Mouse (Mus musculus) R1 (cell line): Measurements from ENCODE around the gene Nrp1.

Source experiments
- DNase-seq: peaks from one replicate; pipeline ENCODE4 v3.0.0-alpha.2; 2018; ENCODE audit warnings: low read depth, low spot score

Gene Nrp1

DNA sequence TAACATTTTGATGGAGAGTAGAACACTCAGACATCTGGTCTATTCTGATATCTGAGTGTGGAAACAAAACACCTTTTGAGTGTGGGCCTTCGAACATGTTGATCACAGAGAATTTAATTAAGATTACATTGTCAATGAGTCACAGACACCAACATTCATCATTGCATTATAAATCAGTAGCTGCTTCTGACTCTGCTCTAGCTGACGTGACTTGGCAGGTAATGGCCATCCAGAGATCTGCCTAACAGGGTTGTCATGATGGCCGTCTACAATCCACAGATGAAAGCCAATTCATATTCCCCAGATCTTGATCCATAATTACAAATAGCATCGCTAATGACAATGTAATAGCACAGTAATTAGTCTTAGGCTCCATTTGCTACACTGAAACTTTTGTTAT lies 140.4 kb downstream of the Nrp1 start:
- no peak for DNase-seq

DNA sequence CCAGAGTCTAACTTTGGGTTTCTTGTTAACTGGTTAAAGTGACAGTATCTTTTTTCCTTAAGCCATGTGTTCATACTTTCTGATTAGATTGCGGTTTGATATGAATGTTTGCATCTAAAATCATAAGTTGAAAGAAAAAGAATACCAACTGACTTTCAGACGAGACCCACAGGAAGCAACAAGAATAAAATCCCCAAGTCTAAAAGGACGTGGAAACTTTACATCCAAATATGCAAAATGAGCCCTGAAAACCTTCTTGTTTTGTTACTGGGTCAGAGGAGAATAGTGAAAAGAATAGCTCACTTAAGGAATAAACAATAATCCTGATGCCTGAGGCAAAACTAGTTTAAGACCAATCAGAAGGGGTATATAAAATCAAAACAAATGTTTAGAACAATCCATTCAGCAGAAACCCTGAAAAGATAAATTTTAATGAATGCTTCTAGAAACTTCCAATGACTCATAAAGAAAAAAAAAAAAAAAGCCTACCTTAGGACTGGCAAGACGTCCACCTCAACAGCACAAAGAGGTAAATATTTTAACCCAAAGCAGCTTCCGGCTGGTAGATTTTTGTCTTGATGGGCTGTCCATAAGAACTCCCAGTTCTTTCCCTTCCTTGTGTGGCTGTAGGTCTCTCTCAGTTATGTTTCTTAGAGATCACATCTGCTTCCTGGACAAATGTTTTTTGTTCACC lies 145.9 kb downstream of the Nrp1 start:
- DNase-seq, result no peak

DNA sequence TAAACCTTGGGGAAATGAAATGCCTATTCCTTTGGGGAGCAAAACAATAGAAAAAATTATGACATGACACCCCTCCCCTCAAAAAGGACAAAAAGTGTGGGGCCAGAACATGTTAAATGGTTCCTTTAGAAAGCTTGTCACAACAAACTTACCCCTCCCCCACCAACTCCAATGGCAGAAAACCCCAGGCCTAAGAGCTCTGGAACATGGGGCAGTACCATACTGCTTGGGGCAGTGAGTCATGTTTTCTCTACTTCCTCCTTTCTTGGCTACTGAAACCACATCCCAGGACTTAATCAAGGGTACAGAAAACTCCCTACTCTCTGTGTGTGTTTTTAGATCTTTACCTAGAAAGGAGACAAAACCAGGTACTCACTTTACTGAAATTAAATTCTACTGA lies 147.5 kb downstream of the Nrp1 start:
- no peak for DNase-seq

DNA sequence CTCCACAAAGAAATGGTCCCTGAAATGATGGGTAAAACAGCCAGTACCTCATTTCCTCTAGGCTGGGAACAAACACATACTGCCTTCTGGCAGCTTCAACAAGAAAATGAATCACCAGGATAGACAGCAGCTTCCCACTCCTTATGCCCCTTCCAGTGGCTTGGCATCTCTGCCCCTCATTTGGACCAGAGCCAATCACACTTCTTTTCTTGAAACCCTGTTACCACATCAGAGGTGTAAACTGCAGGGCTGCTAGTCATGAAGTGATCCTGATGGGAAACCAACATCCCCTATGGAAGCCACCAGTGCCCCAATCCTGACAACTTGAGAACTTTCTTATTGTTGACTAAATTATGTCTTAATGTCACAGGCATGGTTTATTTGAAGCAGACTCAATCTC lies 150.3 kb downstream of the Nrp1 start:
- DNase-seq, result no peak

DNA sequence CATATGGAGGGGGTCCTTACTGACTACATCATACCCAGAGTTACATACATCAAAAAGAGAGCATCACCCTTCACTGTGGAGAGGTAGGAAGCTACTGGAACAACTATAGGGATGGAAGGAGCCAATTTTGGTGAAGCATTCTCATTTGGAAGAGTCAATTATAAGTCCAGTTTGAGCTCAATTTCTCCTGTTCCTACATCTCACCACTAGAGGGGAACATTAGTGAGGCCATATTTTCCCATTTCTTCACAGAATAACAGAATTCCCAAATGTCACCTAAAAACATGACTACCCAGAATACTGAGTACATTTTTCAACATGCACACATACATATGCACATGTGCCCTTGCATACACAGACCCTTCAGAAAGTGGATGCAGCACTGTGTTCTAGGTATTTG lies 152.6 kb downstream of the Nrp1 start:
- no peak for DNase-seq

DNA sequence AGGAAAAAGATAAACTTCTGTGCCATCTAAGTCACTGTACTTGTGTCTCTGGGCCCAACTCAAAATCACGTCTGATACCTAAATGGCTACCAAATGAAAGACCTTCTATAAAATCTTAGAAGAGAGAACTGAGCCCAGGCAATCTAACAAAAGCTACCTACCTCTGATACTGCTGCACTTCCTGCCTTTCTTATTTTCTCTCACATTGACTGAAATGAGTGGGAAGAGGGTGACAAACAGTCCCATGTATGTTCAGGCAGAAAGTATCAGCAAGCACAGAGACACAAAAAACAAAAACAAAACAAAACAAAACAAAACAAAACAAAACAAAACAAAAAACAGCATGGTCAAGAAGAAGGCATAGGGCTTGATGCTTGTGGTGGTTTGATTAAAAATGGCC lies 153.3 kb downstream of the Nrp1 start:
- DNase-seq, result no peak

DNA sequence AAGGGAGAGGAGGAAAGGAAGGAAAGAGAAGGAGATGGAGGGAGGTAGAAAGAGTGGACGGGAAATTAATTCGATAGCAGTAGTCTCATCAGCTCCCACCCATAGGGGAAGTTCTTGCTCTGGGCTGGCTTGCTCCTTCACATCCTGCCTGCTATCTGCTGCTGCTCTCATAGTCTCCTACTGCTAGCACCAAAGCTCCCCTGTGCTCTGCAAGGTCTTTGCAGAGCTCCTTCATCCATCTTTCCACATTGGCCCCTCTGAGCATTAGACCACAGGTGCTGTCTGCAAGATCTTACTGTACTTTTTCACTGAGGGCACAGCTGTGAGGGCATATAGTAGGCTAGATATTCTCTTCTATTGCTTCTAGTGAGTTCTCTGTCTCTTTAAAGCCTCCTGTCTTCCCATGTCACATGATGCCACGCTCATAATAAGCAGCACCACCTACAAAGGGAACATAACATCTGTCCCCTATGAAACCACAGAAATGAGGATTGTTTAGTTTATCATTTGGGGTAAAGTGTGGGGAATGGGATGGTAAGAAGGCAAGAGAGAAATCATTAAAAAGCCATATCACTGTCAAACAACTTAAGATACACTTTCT lies 158.5 kb downstream of the Nrp1 start:
- no peak for DNase-seq

DNA sequence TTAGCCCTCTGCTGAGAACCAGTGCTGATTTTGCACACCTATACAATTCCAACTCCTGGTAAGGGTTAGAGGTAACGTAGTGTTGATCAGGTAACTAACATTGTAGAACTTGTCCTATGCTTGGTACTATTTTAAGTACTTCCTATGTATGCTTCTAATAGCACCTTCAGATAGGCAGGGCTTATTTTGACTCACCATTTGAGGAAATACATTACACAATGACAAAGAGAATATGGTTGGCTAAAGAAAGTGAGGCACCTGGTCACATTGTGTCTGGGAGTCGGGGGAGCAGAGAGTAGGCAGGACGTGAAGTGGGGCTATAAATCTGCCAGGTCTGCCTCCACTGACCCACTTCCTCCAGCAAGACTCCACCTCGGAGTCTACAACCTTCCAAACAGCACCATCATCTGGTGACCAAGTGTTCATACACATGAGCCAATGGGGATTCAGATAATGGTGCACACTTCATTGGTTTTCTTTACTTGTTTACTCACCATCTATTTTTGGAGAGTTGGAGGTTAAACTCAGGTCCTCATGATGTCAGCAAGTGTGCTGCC lies 159.2 kb downstream of the Nrp1 start:
- DNase-seq, result no peak

DNA sequence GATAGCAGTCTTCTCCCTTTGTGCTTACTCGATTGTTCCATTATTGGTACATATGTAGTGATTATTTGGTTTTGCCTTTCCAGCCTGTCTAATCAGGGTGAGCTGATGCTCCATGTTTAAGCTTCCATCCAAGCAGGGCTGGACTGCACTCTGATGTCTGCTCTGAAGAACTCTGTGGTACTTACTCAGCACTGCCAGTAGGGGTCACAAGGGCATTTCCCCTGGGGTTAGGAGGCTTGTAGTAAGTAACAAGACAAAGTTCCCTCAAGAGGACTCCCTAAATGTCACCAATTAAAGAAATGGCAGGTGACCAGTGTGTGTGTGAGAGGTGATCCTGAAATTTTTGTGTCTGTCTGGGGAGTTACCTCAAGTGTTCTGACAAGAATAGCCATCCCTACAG lies 161.0 kb downstream of the Nrp1 start:
- DNase-seq, result peak; percentile 37

DNA sequence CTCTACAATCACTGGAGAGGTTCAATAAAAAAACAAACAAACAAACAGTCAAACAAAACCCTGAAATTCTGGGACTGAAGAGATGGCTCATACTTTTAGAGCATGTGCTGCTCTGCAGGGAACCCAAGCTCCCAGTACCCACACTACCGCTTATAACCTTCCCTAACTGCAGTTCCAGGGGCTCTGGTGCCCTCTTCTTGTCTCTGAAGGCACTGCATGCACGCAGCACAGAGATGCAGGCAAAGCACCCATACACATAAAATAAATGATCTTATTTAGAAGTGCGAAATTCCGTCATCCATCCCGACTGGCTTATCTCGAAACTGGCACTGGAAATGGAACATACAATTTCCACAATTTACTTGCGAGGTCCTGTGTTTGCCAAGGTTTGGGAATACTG lies 165.4 kb downstream of the Nrp1 start:
- DNase-seq, result peak; percentile 57

DNA sequence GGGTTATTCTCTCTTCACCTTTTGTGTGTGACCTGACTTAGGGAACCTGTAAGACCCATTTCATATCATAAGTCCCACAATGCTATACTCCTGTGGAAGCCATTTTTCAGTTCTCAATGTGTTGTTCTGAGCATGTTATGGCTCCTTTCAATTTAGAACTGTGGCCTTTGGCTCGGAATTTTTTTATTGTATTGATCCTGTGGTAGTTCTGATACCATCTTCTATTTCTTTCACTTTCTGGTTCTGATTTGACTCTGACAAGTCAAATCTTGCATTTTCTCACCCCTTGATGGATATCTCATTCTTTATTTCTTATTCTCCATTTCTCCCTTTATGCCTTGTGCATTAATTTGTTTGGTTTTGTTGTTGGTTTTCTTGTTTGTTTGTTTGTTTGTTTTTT lies 167.5 kb downstream of the Nrp1 start:
- DNase-seq, result no peak

DNA sequence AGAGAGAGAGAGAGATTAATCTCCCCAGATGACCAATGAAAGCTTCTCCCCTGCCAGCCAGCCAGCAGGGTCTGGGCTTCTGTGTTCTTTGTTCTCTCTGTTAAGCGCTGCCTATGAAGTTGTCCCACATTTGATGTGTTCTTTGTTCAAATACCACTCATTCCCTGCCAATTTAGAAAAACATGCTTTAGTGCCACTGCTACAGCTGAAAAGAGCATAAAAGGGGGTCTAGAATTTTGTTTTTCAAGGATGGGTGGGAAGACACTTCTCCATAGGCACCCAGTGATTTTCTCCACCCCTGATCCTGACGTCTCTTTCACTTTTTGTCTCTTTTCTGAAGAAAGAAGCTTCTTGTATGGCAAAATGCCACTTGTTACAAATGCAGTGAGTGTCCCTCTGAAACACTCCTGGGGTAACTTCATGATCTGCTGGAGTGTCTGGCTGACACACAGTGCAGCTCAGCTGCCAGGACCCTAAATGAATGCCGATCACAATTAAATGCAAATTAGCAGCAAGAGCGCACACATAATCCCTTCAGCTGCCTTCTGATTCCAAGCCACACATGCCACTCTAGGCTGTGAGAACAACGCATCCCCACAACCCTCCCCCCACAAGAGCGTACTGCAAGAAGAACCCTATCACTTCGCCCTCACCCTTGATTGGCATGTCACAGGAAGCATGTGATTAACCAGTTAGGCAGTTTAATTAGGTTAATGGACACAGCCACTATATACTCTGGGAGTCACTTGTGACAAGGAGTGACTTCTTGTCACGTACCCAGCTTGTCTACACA lies 170.4 kb downstream of the Nrp1 start:
- no peak for DNase-seq

DNA sequence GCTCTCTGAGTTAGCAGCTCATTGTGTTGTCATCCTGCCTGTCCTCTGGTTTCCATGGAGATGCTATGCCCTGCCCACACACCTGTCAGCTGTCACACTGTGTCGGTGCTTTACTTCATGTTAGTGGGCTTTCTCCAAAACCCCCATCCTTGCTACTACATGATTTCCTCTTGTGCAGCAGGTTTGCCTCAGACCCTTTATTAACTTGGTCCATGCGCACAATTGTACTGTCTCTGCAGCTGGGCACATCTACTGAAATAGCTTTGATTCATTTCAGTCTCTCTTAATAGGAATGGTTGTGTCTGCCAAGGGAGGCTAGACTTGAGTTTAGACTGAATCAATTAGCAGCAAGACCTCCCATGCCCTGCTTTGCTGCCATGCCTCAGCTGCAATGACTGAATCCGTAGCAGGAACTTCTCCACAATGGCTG lies 176.1 kb downstream of the Nrp1 start:
- DNase-seq, result no peak

DNA sequence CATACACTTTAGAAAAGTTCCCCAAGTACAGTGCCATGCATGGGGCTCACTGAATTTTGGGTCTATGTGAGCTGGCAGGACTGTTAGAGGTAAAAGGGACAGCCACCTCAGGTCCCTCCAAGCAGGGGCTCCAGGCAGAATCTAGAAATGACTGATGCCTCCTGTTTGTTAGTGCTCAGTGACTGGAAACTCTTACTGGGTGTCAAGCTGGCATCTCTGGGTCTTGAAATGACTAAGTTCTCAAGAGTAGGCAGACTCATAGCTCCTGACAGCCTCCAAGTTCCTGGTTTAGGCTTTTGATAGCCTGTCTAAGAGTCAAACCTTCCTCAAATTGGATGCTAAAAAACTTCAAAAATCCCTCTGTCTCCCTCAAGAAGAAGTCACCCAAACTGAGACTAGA lies 177.3 kb downstream of the Nrp1 start:
- no peak for DNase-seq

DNA sequence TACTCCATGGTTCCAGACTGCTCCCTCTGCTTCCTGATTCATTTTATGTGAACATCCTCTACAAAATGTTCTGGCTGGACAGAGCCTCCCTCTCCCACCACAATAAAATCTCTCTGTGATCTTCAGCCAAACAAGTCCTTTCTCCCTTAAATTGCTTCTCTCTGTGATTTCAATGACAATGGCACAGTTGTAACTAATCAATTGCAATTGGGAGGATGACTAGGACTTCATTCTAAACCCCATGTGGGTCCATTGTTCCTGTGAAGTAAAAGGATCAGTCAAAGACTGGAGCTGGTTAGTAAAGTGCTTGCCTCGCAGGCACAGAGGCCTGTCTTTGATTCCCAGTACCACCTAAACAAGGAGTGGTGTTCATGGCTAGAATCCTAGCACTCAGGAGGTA lies 180.0 kb downstream of the Nrp1 start:
- DNase-seq, result peak; percentile 94

DNA sequence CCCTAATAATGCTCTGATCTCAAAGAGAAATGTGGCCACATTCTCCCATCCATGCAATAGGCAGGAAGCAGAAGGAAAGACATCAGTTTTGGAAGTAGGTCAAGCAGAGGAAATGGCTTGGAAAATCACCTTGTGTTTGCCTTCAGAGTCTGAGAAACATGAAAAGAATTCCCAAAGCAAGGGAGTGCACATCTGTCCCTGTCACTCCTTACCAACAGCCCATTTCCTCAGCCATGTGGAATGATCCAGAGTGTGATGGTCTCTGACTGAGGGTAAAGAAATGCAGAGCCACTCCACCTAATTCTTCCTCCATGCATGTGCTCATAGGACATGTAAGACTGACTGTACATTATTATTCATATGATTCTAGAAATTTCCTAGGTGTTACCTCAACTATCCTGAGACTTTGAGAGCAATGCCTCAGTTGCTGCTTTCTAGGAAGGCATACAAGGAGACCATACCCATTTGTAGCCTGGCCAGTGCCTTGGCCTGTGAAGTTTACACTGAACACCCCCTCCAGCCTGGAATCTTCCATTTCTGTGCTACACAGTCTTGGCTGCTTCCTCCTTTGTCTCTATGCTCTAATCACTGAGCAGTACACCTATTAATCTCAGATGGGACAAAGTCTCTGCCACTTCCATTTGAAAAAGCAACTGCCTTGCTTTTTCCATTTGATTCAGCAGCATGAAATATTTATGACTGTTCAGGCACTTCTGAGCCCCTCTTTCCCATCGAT lies 183.1 kb downstream of the Nrp1 start:
- no peak for DNase-seq

DNA sequence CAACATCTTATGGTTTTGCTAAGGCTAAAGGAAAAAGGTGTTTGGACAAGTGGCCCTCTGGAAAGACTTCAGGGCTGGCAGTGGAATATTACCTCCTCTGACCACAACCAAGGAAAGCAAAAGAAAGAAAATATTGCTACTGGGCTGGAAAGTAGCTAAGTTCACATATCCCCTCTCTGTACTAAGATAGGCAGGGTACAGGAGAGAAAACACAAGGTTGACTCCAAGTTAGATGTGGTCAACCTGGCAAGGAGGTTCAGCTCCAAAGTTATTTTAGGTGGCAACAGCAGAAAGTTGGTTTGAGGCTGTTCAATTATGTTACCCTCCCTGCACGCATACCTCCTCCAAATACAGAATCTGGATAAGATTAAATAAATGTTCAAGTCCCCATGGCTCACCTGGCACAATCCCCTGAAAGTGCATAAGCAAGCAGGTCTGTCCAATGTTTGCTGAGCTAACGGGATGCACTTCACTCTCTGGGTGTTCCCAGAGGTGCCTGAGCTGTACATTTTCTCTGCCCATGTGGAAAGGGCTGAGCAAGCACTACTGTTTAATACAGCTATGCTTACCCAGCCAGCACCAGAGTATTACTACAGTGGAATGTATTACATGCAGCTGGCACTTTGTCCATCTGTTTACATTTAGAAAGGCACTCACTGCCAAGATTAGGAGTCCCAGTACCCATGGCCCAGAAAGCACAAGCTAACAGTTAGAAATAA lies 185.9 kb downstream of the Nrp1 start:
- no peak for DNase-seq

DNA sequence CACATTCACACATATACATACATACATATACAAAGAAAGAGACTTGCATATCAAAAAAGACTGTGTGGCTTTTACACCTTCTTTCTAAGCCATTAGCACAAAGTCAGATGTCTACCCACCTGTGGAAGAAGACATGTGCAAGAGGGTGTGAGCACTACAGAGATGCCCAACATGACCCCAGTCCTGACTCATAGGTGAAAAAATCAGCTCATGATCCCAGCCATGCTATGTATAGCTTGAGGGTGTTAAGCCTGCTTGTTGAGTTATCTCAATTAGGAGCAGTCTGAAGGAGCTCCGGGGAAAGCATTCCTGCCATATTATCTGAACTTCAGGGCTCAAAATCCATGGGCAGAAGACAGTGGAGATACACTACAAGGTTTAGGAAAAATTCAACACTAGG lies 187.9 kb downstream of the Nrp1 start:
- DNase-seq, result no peak

DNA sequence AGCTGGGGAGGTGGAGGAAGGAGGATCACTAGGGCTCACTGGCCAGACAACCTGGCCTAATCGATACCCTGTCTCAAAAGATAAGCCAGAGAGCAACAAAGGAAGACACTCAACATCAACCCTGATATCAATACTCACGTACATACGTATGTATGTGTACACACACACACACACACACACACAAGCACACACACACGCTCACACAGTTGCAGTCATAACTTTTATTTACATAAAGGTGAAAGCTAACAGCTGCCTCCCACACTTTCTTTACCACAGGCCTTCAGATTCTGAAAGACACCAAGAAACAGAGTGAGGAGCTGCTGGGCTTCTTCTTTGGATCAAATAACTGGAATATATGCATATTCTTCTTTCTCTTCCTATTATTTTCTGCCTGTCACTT lies 189.0 kb downstream of the Nrp1 start:
- no peak for DNase-seq

DNA sequence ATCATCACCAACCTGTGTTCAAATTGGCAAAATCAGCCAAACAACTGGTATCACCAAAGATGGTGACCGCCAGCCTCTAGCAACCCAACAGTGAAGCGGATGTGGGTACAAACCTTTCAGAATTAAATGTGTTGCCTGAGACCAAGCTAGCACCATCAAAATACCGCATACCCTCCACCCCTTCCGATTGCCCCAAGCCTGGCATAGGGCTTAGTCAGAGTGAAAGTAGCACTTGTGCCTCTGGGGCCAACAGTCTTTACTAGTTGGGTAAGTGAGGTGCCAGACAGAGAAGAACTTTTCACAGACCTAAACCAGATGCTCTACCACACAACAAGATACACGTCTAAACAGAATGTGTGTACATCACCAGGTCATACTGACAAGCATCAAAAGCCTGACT lies 191.3 kb downstream of the Nrp1 start:
- no peak for DNase-seq

DNA sequence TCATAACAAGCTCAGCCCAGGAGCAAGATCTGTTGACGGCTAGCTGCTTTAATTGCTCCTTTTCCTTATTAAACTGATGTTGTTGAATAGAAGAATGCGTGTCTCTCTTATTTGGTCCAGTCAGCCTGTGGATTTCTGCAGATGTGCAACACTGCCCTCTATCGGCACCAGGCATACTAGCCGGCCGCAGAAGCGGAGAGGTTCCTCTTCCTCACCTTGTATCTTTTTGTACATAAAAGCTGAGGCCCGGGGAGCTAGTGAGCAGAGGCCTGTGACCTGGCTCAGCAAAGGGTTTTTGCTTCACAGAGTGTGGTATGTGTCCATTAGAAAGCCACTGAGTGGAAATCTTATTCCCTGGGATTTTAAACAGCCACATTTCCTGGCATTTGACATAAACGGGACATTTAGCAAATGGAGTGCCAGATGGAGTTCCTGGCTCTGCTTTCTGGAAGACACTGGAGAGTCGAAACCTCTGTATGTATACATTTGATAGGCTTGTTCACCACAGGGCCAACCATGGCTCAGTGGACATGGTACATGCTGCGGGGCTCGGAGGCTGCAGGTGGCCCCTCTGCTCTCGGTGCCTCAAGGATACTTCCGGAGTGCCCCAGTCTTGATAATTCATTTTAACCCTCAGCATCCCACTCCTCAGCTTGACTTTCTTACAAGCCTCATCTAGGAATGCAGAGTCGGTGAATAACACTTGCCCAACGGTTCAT lies 193.2 kb downstream of the Nrp1 start:
- DNase-seq, result peak; percentile 57
